Mouse (Mus musculus) forebrain, embryonic 14.5 days (tissue): ENCODE data around the gene Efcab5. TPM values are rescaled to one million over a fixed set of nuclear protein-coding genes. Genes with fewer than 3 reads are reported as not detected.
"Not testable (repeated sequence)": the region's sequence is repeated elsewhere in the genome, so short reads cannot be mapped to it uniquely, and the experiment has no call there.

ENCODE experiments used
- ATAC-seq: fragments of 200-750 bp; cut with Nextera tagmentation; 2 replicates; pipeline ENCODE4 v1.8.0; 2017; ENCODE audit warnings: mild to moderate bottlenecking, moderate library complexity
- DNase-seq: peaks from one replicate; pipeline ENCODE4 v3.0.0-alpha.2; 2015; ENCODE audit warnings: low spot score
- H3K27ac ChIP-seq: fragments of 300-500 bp; sonication (generic); 2 replicates; pipeline ENCODE4 v1.5.1; 2014; ENCODE audit warnings: low read depth, mild to moderate bottlenecking, control low read depth, low read length, moderate library complexity
- H3K27me3 ChIP-seq: fragments of 300-500 bp; sonication (generic); replicated peaks from 2 replicates; pipeline ENCODE4 v1.6.1; 2014; ENCODE audit warnings: low read length, control low read depth, mixed read lengths; ENCODE audit not compliant: control insufficient read depth, insufficient read depth
- H3K36me3 ChIP-seq: fragments of 300-500 bp; sonication (generic); 2 replicates; pipeline ENCODE4 v1.6.1; 2014; ENCODE audit warnings: low read length, control low read depth; ENCODE audit not compliant: control insufficient read depth, insufficient read depth
- H3K4me1 ChIP-seq: fragments of 300-500 bp; sonication (generic); 2 replicates; pipeline ENCODE4 v1.6.1; 2014; ENCODE audit warnings: antibody characterized with exemption, low read length, control low read depth; ENCODE audit not compliant: control insufficient read depth, insufficient read depth
- H3K4me2 ChIP-seq: fragments of 300-500 bp; sonication (generic); 2 replicates; pipeline ENCODE4 v1.6.1; 2014; ENCODE audit warnings: mild to moderate bottlenecking, control low read depth, low read length
- H3K4me3 ChIP-seq: fragments of 300-500 bp; sonication (generic); 2 replicates; pipeline ENCODE4 v1.5.1; 2014; ENCODE audit warnings: low read depth, low read length, control low read depth
- H3K9ac ChIP-seq: fragments of 300-500 bp; sonication (generic); 2 replicates; pipeline ENCODE4 v1.6.1; 2014; ENCODE audit warnings: mild to moderate bottlenecking, low read length, control low read depth, moderate library complexity
- H3K9me3 ChIP-seq: fragments of 300-500 bp; sonication (generic); replicated peaks from 2 replicates; pipeline ENCODE4 v1.6.1; 2016; ENCODE audit warnings: low read length, control low read depth, mixed read lengths; ENCODE audit not compliant: control insufficient read depth
- WGBS: fragments of 180-500 bp; shearing (Covaris S2); extraction: QIAGEN DNeasy Blood & Tissue Kit; methylation state at CpG from one replicate; pipeline ENCODE4 v1.1.7; 2014; 5-methylcytosine and 5-hydroxymethylcytosine counted together
- polyA plus RNA-seq: library from polyadenylated mRNA; unstranded; fragments of >200 nt; fragmentation: Nextera tagmentation; extraction: Ambion mirVana; gene quantifications from 2 replicates; pipeline ENCODE4 v1.2.1, GENCODE M21; 2014

Efcab5 gene
- polyA plus RNA-seq, 1 experiment from 2014 or later, result 0.74 TPM

- ATAC-seq (no peak), DNase-seq (no peak)
- H3K4me1 ChIP-seq, result no peaks in the 10 kb centered on the region
- no peaks in the 10 kb centered on the region for H3K27me3 ChIP-seq
- H3K36me3 ChIP-seq, result no peaks in the 10 kb centered on the region
- 84% methylated on average over 5 of the region's 5 CpGs for WGBS
- no peak overlapping the region for H3K9ac ChIP-seq
- no peak overlapping the region for H3K27ac ChIP-seq
- H3K4me3 ChIP-seq, result no peak overlapping the region
- H3K4me2 ChIP-seq, result no peak overlapping the region
- H3K9me3 ChIP-seq, result no peaks in the 10 kb centered on the region
These were observed 34.6 kb downstream of the Efcab5 start for GRCm38 (mm10) chr11:77154214-77154613.

- H3K4me2 ChIP-seq, result no peak overlapping the region
- H3K27me3 ChIP-seq, result no peaks in the 10 kb centered on the region
- H3K36me3 ChIP-seq, result no peaks in the 10 kb centered on the region
- no peak overlapping the region for H3K9ac ChIP-seq
- no peaks in the 10 kb centered on the region for H3K4me1 ChIP-seq
- no peak for ATAC-seq
- H3K4me3 ChIP-seq, result no peak overlapping the region
- no peak overlapping the region for H3K27ac ChIP-seq
- no peaks in the 10 kb centered on the region for H3K9me3 ChIP-seq
- 89% methylated on average over 6 of the region's 6 CpGs for WGBS
- DNase-seq, result no peak
These were observed 38.0 kb downstream of the Efcab5 start for GRCm38 (mm10) chr11:77150806-77151205.

- not testable (repeated sequence) for H3K27me3 ChIP-seq, DNase-seq, ATAC-seq, H3K9ac ChIP-seq, H3K4me2 ChIP-seq, H3K4me3 ChIP-seq, H3K27ac ChIP-seq, H3K4me1 ChIP-seq, H3K36me3 ChIP-seq, H3K9me3 ChIP-seq
- 91% methylated on average over 21 of the region's 22 CpGs for WGBS
These were observed 38.8 kb downstream of the Efcab5 start for GRCm38 (mm10) chr11:77149783-77150630.

- Histone ChIP-seq H3K9me3 (no peaks in the 10 kb centered on the region), H3K27ac (no peak overlapping the region), H3K27me3 (no peaks in the 10 kb centered on the region), H3K4me2 (no peak overlapping the region), H3K36me3 (no peaks in the 10 kb centered on the region), H3K4me1 (no peaks in the 10 kb centered on the region), H3K4me3 (no peak overlapping the region), H3K9ac (no peak overlapping the region)
- WGBS, result 81% methylated on average over 2 of the region's 2 CpGs
- DNase-seq, result no peak
- no peak for ATAC-seq
These were observed 40.0 kb downstream of the Efcab5 start for GRCm38 (mm10) chr11:77148774-77149173.

- no peak overlapping the region for H3K27ac ChIP-seq
- H3K36me3 ChIP-seq, result no peaks in the 10 kb centered on the region
- WGBS, result 88% methylated on average over 3 of the region's 3 CpGs
- H3K4me3 ChIP-seq, result no peak overlapping the region
- ATAC-seq (no peak), DNase-seq (no peak)
- no peaks in the 10 kb centered on the region for H3K4me1 ChIP-seq
- no peak overlapping the region for H3K9ac ChIP-seq
- no peak overlapping the region for H3K4me2 ChIP-seq
- H3K9me3 ChIP-seq, result no peaks in the 10 kb centered on the region
- no peaks in the 10 kb centered on the region for H3K27me3 ChIP-seq
These were observed 41.0 kb downstream of the Efcab5 start for GRCm38 (mm10) chr11:77147753-77148152.

- ATAC-seq (no peak), DNase-seq (no peak)
- Histone ChIP-seq H3K36me3 (no peaks in the 10 kb centered on the region), H3K27me3 (no peaks in the 10 kb centered on the region), H3K27ac (no peak overlapping the region), H3K4me2 (no peak overlapping the region), H3K9ac (no peak overlapping the region), H3K4me1 (no peaks in the 10 kb centered on the region), H3K4me3 (no peak overlapping the region), H3K9me3 (no peaks in the 10 kb centered on the region)
- 89% methylated on average over 4 of the region's 4 CpGs for WGBS
These were observed 43.3 kb downstream of the Efcab5 start for GRCm38 (mm10) chr11:77145423-77145822.

GRCm38 (mm10) chr11:77141938-77142337, 46.8 kb downstream of the Efcab5 start:
- Histone ChIP-seq H3K9ac (no peak overlapping the region), H3K27ac (no peak overlapping the region), H3K36me3 (no peaks in the 10 kb centered on the region), H3K4me1 (no peaks in the 10 kb centered on the region), H3K4me3 (no peak overlapping the region), H3K4me2 (no peak overlapping the region), H3K9me3 (no peaks in the 10 kb centered on the region), H3K27me3 (no peaks in the 10 kb centered on the region)
- 85% methylated on average over 6 of the region's 6 CpGs for WGBS
- DNase-seq, result no peak
- no peak for ATAC-seq

- WGBS, result 89% methylated on average over 6 of the region's 6 CpGs
- no peak for ATAC-seq
- DNase-seq, result no peak
These were observed 48.8 kb downstream of the Efcab5 start for GRCm38 (mm10) chr11:77139976-77140375.

GRCm38 (mm10) chr11:77133450-77133849, 55.3 kb downstream of the Efcab5 start:
- Histone ChIP-seq H3K9ac (no peak overlapping the region), H3K4me3 (no peak overlapping the region), H3K9me3 (no peaks in the 10 kb centered on the region), H3K4me2 (no peak overlapping the region), H3K36me3 (no peaks in the 10 kb centered on the region), H3K27me3 (no peaks in the 10 kb centered on the region), H3K27ac (no peak overlapping the region), H3K4me1 (no peaks in the 10 kb centered on the region)
- 97% methylated on average over 4 of the region's 4 CpGs for WGBS
- DNase-seq (no peak), ATAC-seq (no peak)

More at GRCm38 (mm10) chr11:77139976-77140375, 48.8 kb downstream of the Efcab5 start:
- no peaks in the 10 kb centered on the region for H3K36me3 ChIP-seq
- H3K4me3 ChIP-seq, result no peak overlapping the region
- H3K27ac ChIP-seq, result no peak overlapping the region
- no peaks in the 10 kb centered on the region for H3K9me3 ChIP-seq
- no peaks in the 10 kb centered on the region for H3K4me1 ChIP-seq
- no peaks in the 10 kb centered on the region for H3K27me3 ChIP-seq
- H3K4me2 ChIP-seq, result no peak overlapping the region
- H3K9ac ChIP-seq, result no peak overlapping the region
